Mouse (Mus musculus) T-helper 2 cell (primary cell): Measurements from ENCODE around the gene Baiap2.

Source experiments
- in situ Hi-C: fragments of 300-600 bp; cut with MboI, MseI; formaldehyde crosslinking; loops from one replicate; pipeline ENCODE4 v1.15.1; 2025; ENCODE audit warnings: high pct_unique_total_duplicates

The Baiap2 gene

DNA sequence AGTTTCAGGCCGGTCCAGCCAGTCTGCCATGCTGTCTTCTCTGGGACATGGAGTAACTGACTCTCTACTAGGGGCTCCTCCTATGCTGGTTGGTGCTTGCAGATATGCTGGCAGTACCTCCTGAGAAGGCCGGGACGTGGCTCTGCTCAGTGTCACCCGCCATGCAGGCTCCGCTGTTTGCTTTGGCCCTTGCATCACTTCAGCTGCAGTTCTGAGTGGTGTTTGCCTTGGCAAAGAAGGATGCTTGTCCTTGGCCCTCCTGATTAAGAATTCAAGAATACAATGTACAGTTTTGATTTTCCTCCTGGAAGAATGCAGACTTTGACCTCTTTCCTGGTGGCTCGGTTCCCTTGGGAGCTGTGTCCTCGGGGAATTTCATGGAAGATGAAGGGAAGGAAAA lies 2.8 kb downstream of the Baiap2 start:
- in situ Hi-C loops, result no loop called here

DNA sequence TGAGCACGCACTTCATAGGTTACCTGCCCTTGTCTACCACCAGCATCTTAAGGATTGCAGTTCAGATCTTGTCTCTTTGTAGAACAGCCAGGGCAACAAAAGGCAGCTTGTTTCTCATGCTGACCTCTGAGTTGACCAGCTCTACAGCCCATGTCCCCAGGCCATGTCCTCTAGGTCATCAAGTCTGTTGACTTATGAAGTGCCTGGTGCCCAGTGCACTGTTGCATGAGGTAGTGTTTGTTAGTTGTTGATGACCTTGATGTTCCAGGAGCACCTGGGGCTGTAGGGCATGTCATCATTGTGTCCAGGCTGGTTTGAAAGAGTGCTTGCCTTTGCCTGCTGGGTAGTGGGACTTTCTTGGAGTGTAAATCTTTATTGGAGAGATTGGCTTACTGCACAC lies 4.9 kb downstream of the Baiap2 start:
- in situ Hi-C loops, result no loop called here

DNA sequence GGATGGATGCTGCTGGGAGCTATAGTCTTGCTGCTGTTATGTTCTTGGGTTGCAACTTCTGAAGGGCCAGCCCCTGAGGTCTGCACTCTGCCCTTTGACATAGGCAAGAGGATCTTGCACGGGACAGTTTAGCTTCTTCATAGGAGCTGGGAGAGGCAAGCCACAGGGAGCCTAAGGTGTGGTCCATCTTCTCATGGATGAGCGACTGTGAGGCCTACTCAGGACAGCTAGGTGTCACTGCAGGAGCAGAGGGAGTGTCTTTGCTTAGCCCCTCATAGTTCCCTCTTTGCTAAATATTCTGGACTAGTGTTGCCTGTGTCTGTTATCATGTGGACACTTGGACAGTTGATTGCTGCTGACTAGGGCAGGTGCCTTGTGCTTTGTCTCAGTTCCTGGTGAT lies 5.3 kb downstream of the Baiap2 start:
- in situ Hi-C loops, result no loop called here

DNA sequence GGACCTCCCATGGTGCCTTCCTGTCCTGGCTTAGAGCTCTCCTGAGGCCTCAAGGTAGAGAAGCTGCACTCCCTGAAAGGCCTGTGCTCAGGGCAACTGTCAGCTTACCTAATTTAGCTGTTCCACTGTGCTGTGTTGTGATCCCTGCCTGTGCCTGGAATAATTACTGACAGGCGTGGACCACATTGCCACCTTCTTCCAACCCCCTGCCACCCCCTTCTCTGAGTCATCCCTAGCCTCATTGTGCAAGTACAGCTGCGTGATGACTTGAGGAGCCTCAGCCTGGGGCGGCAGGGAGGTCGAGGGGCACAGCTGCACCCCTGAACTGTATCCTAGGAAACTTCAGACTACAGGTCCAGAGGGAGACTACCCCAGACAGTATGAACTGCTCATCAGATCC lies 5.7 kb downstream of the Baiap2 start:
- in situ Hi-C loops, result no loop called here

DNA sequence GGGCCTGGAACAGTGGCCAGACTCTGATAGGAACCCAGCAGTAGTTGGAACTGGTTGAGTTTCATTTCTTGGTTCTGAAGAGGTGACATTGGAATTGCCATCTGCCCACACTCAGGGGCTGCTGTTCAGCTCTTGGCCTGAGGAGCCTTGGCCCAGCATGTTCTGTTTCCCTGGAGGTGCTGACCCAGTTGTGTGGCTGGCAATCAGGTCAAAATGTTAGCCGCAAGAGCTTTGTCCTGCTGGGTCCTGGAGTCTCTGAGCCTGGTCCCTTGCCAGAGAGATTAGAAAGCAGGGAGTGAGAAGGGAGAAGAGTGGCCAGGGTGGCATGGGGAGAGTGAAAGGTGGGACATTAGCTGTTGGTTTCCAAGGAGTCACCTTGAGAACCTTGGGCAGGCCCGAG lies 6.2 kb downstream of the Baiap2 start:
- in situ Hi-C loops, result no loop called here

DNA sequence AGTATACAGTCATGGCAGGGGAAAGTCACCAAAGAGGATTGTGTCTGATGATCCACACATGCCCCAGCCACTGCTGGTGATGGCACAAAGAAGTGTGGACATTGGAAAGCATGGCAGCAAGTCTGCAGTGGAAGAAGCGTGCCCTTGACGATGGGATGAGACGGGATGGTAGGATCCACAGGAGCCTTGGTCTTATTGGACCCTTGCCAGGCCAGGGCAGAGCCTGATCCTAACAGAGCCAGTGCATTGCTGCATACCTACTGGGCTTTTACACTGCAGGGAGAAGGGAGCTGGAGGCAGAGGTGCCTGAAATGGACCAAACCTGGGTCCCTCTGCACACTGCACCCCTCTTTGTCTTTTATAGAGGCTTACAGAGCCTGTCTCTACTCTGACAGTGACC lies 8.0 kb downstream of the Baiap2 start:
- in situ Hi-C loops, result no loop called here

DNA sequence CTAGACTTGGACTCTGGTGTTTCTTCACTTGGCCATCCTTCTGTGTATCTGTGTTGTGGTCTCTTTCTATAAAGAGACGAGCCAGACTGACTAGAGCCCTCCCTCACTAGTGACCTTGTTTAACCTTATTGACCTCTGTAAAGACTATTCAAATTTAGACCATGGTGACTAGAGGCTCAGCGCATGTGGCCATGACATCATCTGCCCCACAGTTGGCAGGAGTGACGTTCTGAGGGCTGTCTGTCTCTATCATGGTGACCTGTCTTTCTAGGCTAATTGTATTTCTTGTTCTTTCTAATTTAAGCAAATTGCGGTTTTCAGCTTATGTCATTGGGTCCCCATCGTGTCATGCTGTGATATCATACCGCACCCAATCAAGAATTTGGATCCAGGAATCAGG lies 8.8 kb downstream of the Baiap2 start:
- in situ Hi-C loops, result no loop called here

DNA sequence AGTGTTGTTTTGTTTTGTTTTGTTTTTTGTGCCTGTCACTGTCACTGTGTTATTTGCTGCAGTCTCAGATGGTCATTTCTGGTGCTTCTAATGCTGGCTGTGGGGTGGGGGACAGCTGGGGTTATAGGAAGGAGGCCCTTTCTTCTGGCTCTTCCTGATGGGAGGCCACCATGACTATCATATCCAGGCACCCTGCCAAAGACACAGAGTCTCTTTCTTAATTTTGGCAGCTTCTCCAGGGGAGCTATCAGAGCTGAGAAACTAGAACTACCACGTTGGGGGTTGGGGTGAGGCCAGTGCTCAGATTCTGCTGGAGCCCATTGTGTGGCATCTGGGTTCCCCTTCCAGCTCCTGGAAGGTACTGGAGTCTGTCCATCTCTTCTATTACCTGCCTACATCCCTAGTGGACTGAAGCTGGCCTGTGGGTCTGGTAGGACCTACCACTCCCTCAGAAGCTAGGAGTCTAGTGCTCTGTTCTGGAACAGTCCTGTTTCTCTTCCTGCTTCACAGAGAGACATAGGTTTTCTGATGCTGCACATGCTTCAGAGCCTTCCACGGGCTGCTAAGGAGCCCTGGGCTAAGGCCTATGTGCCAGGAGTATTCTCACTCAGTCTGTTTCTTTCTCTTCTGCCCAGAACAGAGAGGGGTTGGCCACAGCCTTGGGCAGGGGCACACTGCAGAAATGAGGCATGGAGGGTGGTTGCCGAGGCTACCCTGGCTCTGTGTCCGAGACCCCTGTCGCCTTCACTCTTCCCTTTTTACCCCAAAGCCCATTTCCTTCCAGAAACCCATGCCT lies 10.1 kb downstream of the Baiap2 start:
- in situ Hi-C loops, result no loop called here

DNA sequence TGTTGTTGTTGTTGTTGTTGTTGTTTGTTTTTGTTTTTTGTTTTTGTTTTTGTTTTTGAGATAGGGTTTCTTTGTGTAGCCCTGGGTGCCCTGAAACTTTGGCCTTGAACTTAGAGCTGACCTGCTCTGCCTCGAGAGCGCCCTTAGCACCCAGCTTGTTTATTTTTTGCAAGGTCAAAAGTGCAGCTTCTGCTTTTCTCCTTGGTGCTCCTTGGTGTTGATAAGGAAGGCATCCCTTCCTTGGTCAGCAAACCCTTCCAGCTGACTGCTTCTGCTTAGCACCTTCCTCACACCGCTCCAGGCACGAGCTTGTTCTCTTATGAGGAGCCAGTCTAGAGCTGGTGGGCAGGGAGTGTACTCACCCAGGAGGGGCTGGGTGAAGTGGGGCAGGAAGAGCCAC lies 11.7 kb downstream of the Baiap2 start:
- in situ Hi-C loops, result no loop called here

DNA sequence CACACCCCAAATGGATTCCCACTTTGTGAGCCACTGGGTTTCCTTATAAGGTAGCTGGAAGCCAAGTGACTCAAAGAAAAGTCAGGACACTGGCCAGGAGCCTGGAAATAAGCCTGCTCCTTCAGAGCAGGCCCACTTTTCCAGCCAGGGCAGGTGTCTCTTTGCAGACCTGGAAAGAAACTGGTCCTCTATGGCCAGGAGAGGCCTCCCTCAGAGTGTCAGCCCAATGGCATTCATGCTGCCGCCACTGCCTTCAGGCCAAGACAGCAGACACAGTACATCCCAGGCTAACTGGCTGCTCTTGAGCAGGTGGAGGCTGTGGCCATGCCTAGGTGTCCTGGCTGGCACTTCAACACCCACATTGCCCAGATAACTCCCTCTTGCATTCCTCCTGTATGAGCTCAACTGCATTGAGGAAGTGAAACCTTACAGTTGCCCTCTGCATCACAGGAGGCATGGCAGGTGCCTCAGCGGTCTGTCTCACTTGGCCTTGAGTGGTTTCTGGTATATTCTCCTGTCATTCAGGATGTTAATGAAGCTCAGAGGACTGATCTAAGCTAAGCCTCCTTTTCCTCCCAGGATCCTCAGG lies 12.3 kb downstream of the Baiap2 start:
- in situ Hi-C loops, result no loop called here

DNA sequence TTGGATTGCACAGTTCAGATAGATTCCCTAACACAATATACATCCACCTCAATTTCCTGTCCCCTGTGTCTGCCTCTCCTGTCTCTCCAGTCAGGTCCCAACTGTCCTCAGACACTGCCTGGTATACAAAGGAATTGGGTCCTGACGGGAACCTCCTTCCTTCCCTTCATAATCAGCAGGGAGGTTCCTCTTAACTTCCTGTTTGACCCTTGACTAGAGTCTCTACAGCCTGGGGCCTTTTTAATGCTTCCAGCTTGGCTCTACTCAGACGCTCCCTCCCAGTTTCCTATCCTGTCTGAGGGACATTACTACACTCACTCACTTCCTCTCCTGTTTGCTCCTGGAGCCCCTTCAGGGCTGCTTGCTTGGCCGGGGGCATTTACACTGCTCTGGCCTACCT lies 12.9 kb downstream of the Baiap2 start:
- in situ Hi-C loops, result no loop called here

DNA sequence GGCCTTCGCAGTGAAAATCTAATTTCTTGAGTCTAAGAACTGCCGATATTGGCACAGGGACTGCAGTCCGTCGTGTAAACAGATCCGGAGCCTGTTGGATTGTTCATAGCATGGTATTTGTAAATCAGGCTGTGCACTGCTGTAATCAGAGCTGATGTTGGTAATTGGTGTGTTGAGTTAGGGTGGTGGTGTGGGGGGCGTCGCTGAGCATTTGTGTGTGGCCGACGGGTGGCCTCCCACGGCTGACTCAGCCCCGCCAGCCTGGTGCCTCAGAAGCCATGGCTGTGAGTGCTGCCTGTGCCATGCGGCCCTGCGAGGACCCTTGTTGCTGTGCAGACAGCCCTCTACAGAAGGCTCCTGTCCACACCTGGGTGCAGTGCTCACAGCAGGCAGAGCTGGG lies 14.0 kb downstream of the Baiap2 start:
- in situ Hi-C loops, result no loop called here

DNA sequence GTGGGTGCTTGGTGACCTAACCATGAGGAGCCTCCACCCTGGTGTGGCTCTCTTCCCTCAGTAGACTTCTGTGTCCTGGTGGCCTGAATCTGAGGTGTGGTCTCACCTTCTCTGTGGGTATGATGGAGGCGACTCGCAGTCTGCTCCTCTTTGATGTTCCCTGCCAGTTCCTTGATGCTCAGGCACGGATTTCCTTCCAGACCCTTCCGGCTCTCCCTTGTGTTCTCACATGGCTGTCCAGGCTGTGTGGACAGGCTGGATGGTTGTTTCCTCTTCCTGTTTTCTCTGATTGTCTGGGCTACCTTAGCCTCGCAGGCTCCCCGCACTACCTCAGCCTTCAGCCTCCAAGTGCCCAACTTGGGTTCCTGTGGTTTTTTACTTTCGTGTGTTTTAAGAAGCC lies 16.3 kb downstream of the Baiap2 start:
- in situ Hi-C loops, result no loop called here

DNA sequence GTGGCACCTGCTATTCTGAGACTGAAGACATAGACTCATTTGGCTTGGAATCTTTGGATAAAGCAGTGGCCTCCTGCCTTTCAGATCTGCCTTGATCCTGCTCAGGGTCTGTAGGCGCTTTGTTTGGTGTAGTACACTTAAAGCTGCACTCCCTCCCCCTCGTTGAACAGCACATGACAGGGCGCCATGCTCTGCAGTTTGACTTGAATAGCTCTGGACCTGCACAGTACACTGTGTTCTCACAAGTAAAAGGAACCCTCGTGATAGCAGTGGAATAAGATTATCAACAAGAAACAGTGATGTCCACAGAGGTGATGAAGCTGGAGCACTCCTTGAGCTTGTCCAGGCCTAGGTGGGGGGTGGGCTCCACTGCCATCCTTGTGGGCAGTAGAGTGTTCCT lies 17.2 kb downstream of the Baiap2 start:
- in situ Hi-C loops, result no loop called here

DNA sequence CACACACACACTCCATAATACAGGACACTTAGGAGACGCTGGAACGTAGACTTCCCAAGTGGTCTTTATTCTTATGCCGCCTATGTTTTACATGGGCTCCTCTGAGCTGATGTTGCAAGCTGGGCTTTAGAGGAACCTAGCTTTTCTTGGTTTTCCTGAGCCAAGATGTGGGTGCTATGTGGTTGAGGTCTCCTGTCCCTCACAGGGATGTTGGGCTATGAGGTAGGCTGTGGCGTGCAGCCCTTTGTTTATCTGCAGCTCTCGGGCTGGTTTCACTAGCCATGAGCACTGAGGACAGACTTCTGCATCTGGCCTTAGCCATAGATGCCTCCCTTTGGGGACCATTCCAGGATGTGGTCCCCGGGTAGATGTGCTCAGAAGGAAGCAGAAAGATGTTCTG lies 18.1 kb downstream of the Baiap2 start:
- in situ Hi-C loops, result no loop called here

DNA sequence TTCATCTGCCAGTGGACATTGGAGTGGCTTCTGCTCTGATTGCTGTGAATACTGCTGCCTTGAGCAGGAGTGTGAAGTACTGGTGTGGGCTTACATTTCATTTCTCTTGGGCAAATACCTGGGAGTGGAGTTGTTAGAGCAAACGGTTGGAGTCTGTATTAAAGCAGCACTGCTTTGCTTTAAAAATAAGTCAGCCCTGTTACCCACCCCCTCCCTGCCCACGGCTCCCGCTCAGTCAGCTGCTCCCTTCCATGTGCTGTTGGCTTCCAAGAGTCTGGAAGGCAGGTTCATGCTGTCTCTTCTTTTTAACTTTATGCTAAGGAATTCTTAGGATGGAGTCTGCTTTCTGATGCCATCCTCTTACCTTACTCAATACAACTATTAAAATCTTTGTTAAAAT lies 18.9 kb downstream of the Baiap2 start:
- in situ Hi-C loops, result no loop called here

DNA sequence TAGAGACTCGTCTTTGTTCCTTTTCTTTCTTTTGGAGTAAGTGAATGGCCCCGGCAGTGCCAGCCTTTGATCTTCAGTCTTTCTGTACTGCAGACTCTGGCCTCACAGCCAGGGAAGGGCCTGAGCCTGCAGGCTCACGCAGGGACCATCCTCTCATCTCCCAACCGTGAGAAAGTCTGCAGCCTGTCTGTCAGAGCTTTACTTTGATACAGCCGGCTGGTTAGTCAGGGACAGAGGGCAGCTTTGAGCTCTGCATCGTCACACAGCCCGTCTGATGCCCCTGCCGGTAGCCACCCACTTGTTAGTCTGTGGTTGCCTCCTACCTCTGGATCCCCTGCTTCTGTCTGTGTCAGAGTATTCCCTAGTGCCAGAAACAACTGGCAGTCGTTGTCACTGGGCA lies 22.5 kb downstream of the Baiap2 start:
- in situ Hi-C loops, result no loop called here

DNA sequence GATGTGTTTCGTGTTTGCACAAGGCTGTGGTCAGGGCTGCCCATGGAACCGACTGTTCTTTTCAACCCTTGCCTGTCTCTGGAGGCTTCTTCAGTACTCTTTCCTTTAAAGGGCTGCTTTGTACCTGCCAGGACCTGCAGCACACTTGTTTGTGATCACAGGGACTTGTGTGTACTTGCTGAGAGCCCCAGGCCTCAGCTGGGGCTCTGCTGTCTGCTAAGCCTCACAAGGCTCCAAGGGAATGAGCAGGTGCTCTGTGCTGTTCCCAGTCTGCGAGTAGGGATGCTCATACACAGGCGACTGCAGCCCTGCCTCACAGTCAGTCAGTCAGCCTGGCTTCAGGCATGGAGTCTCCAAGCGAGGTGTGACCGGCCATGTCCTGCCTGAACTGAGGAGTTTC lies 23.7 kb downstream of the Baiap2 start:
- in situ Hi-C loops, result no loop called here

DNA sequence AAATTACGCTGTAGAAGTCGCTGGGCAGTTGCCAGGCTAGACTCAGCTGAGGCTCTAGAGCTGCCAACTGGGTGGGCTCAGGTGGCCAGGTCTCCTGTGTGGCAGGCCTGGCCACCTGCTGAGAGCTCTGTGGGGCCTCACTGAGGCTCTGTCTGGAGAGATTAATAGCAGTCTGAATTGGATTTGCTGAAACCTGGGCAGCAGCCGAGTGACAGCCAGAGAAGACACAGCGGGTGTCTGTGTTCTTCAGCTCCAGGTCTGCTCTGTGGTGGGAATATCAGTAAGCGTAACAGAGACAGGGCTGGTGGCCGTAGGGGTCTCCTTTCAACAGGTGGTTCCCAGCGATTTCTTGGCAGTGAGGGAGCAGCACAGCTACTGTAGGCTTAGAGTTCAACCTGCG lies 24.8 kb downstream of the Baiap2 start:
- in situ Hi-C loops, result no loop called here

DNA sequence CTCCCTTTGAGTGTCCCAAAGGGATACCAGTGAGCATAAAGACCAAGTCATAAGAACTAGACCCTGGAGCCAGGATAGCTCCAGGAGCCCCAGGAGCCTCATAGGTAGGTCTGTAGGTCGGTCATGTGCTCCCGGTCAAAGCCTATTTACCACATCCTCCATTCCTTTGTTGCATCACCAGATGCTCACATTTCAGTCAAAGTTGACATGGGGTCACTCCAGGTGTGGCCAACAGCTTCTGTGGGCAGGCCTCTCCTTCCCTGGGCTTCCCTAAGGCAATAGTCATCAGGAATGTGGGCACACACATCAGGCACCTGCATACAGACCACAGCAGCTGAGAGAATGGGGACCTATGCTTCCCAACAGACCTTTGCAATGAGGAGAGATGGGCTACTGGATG lies 25.3 kb downstream of the Baiap2 start:
- in situ Hi-C loops, result no loop called here

DNA sequence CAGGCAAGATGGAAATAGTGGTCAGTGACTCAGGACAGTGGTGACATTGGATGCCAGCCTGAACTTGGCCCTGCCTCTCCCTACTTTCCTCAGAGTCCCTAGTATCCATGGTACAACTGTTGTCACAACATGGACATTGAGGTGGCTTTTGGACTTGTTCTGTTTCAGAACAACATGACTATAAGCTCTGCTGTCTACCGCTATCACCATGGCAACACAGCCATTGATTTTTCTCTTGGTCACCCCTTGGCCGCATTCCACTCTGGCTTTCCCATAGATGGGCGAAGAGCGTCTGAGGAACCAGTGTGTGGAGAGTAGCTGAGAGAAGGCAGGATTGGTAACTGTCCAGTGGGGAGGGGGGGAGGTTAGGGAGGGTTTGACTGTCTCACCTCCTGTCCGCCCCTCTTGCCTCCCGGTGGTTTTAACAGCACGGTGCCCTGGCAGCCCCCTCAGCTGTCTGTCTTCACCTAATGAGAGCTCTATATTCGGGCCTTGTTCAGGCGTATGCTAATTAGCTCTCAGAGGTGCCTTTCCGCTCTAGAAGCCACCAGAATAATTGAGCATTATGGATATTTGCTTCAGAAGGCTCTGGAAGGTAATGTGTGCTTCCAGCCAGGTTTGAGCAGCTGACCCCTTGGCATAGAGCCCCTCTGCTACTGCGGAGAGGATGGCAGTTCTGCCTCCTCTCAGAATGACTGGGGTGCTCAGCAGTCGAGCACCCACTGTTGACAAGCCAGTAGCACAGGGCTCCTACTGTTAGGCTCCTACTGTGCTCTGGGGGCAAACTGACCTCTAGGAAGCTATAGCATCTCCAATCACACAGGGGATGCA lies 27.7 kb downstream of the Baiap2 start:
- in situ Hi-C loops, result no loop called here

DNA sequence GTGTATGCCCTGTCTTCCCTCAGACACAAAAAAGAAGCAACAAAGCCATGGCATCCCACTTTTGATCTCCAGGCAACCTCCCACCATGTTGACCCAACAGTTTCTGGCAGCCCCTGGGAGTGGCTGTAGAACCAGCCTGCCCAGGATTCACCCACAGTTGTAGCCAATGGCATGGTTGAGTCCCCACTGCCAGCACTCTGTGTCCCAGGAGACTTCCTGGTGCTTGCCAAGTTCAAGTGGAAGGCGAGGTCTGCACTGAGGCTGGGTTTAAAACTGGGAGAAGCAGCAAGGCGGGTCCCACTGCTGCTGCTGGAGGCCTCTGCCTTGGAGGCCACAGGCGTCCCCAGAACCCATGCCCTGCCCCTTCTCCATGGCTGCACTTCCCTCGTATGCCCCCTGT lies 31.2 kb downstream of the Baiap2 start:
- in situ Hi-C loops, result no loop called here
